Mouse (Mus musculus): ENCODE measurements around the gene Asgr1. TPM values are rescaled to one million over a fixed set of nuclear protein-coding genes. Genes with fewer than 3 reads are reported as not detected.
"Not testable (repeated sequence)": the region's sequence is repeated elsewhere in the genome, so short reads cannot be mapped to it uniquely, and the experiment has no call there.

Asgr1 gene
- 0.93 and 1.1 TPM in 2 replicates for polyA plus RNA-seq (2015; fragmentation: Nextera tagmentation; extraction: Ambion mirVana)

DNA sequence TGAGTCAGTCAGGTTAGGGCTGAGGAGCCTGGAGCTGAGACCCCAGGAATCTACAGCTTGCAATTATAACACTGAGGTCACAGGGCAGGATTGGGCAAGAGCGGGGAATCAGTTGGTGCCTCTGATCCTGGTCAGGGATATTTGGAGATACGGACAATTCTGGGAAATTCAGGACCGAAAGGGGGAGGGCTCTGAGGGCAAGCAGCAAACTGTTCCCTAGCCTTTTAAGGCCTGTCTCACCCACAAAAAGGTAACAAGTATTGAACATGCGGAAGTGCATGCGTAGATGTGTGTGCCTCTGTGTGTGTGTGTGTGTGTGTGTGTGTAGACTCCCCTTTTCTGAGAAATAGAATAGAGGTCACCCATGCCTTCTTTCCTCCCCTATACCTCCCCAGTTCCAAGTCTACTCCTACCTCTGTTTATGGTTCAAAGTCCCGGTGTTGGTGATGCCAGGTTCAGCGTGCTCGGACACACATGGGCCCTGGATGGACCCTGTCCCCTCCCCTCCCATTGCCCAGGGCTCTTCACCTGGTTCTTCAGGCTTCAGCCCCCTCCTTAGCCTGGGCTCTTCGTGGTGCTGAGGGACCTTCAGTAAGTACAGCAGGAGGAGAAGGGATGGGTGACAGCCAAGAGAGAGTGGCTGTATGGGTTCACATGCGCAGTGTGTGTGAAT is at the start of gene Asgr1:
Gene Asgr1, plus strand, starts transcription at position 188 of the 673 bp plus-strand sequence.
- Histone ChIP-seq H3K4me3 (no peak within 1 kb of the TSS), H3K9me3 (no peaks in the 10 kb centered on the region), H3K4me1 (peaks cover 11% of the 10 kb centered on the region), H3K27ac (no peak within 1 kb of the TSS), H3K9ac (no peak within 1 kb of the TSS), H3K27me3 (0 out of 2 replicates have a peak, but pooled peaks cover 8% of the 10 kb centered on the region), H3K4me2 (no peak within 1 kb of the TSS), H3K36me3 (no peaks in the 10 kb centered on the region)
- WGBS = 81% methylated on average over 10 of the region's 10 CpGs
- ATAC-seq (ENCODE audit: insufficient number of reproducible peaks, low FRiP score, low TSS enrichment, low read depth) = no peak

- H3K4me2 ChIP-seq = no peak overlapping the region
- no peak overlapping the region for H3K27ac ChIP-seq
- H3K27me3 ChIP-seq = no peaks in the 10 kb centered on the region
- H3K36me3 ChIP-seq = peaks cover 67% of the 10 kb centered on the region
- 59% methylated on average over 4 of the region's 5 CpGs for WGBS
- peaks cover 33% of the 10 kb centered on the region for H3K4me1 ChIP-seq
- ATAC-seq (ENCODE audit: insufficient number of reproducible peaks, low FRiP score, low TSS enrichment, low read depth) = no peak
- no peak overlapping the region for H3K9ac ChIP-seq
- H3K4me3 ChIP-seq = no peak overlapping the region
- H3K9me3 ChIP-seq = no peaks in the 10 kb centered on the region
Measured at GRCm38 (mm10) chr11:70005521-70005920, 48.4 kb upstream of the Asgr1 start.

DNA sequence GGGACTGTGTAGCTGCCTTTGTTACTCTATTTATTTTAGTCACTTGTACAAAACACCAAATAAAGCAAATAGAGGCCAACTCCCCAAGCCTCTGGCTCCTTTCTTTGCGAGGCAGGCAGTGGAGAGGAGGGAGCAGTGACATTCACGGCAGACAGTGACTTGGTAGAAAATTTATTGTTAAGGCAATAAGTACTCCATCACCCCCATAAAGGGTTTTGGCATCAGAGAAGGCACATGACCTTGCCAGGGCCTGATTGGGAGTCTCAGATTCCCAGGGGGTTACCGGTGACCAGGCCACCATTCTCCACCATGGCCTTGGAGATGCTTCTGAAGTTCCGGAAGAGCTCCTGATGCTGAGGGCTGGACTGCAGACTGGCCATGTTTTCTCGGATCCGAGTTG is 43.9 kb upstream of the Asgr1 start:
- 92% methylated on average over 6 of the region's 6 CpGs for WGBS

DNA sequence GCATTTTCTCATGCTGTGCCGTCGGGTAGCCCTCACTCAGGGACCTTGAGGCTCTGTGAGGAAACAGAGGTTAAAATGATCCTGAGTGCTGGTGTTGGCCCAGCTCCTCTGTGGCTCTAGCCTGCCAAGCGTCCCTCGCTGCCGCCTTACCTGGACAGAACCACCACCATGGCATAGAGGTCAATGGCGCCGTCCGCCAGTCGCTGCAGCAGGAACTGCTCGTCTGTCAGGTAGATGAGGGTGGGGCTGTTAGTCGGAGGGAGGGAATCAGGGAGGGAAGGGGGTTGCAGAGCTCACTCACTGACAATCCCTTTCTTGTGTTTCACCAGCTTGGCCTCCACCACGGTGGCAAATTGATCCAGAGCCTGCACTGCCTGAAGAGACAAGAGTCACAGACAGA is 43.3 kb upstream of the Asgr1 start:
- Histone ChIP-seq H3K27me3 (no peaks in the 10 kb centered on the region), H3K4me3 (no peak overlapping the region), H3K27ac (no peak overlapping the region), H3K4me1 (peaks cover 12% of the 10 kb centered on the region), H3K4me2 (no peak overlapping the region), H3K9me3 (no peaks in the 10 kb centered on the region), H3K9ac (no peak overlapping the region), H3K36me3 (peaks cover 86% of the 10 kb centered on the region)
- ATAC-seq (ENCODE audit: insufficient number of reproducible peaks, low FRiP score, low TSS enrichment, low read depth) = no peak
- WGBS = 88% methylated on average over 12 of the region's 12 CpGs

More for the DNA sequence above, 43.9 kb upstream of the Asgr1 start:
- no peak for ATAC-seq (ENCODE audit: insufficient number of reproducible peaks, low FRiP score, low TSS enrichment, low read depth)
- no peaks in the 10 kb centered on the region for H3K27me3 ChIP-seq
- H3K27ac ChIP-seq = no peak overlapping the region
- H3K4me1 ChIP-seq = peaks cover 12% of the 10 kb centered on the region
- peaks cover 91% of the 10 kb centered on the region for H3K36me3 ChIP-seq
- H3K9me3 ChIP-seq = no peaks in the 10 kb centered on the region
- no peak overlapping the region for H3K4me2 ChIP-seq
- no peak overlapping the region for H3K4me3 ChIP-seq
- H3K9ac ChIP-seq = no peak overlapping the region

DNA sequence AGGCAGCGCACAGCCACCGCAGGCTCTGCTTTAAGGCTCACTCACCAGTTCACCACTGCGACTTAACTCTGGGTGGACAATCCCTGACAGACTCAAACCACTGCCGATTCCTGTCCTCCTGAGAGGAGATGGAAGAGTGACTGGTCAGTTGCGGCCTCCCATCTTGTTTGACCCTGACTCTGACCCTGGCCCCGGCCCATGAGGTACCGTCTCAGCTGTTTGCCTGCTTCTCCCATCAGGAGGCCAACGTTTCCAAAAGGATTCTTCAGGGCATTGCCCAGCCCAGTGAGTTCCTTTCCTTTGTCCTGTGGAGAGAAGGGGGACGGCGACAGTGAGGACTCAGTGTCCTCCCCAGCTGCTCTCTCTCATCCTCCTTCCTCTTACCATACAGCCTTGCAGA is 42.9 kb upstream of the Asgr1 start:
- no peak overlapping the region for H3K9ac ChIP-seq
- H3K4me1 ChIP-seq = peaks cover 12% of the 10 kb centered on the region
- no peak overlapping the region for H3K27ac ChIP-seq
- H3K9me3 ChIP-seq = no peaks in the 10 kb centered on the region
- H3K4me2 ChIP-seq = no peak overlapping the region
- H3K36me3 ChIP-seq = peaks cover 82% of the 10 kb centered on the region
- H3K27me3 ChIP-seq = no peaks in the 10 kb centered on the region
- ATAC-seq (ENCODE audit: insufficient number of reproducible peaks, low FRiP score, low TSS enrichment, low read depth) = no peak
- WGBS = 90% methylated on average over 10 of the region's 10 CpGs
- no peak overlapping the region for H3K4me3 ChIP-seq

DNA sequence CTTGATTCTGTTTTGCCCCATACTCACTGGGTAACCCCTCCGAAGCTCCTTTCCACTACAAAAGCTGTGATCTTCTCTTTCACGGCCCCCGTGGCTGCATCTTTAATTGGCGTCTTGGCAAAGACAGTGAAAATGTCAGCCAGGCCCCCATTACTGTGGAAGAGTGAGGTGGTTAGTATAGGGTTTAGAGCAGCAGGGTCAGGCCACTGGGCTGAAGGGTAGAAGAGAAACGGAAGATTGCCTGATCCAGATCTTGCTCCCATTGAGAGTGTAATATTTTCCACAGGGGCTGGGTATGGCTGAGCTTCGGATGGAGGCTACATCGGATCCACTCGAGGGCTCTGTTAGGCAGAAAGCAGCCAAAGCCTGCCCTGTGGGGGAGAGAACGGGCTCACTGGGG is 41.0 kb upstream of the Asgr1 start:
- no peaks in the 10 kb centered on the region for H3K9me3 ChIP-seq
- no peak overlapping the region for H3K9ac ChIP-seq
- ATAC-seq (ENCODE audit: insufficient number of reproducible peaks, low FRiP score, low TSS enrichment, low read depth) = no peak
- no peak overlapping the region for H3K4me2 ChIP-seq
- no peak overlapping the region for H3K4me3 ChIP-seq
- peaks cover 63% of the 10 kb centered on the region for H3K36me3 ChIP-seq
- WGBS = 86% methylated on average over 9 of the region's 9 CpGs
- peaks cover 21% of the 10 kb centered on the region for H3K4me1 ChIP-seq
- H3K27ac ChIP-seq = no peak overlapping the region
- H3K27me3 ChIP-seq = no peaks in the 10 kb centered on the region

DNA sequence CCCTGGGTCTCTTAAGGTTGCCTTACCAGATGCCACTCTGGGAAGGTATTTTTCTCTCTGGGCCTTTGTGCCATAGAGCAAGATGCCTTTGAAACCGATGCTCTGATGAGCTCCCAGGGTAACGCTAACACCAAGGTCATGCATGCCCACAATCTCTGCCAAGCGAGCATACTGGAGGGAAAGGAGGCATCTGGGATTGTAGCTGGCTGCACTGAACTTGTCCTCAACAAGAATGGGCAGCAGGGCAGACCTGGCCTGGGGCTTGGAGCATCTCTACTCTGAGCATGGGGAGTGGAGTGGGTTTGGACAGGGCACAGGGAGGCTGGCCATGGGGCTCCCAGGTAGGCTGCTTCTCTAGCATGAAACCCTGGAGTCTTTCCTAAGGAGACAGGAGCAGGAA is 40.5 kb upstream of the Asgr1 start:
- H3K36me3 ChIP-seq = peaks cover 58% of the 10 kb centered on the region
- no peak overlapping the region for H3K9ac ChIP-seq
- peaks cover 23% of the 10 kb centered on the region for H3K4me1 ChIP-seq
- no peak overlapping the region for H3K4me3 ChIP-seq
- no peaks in the 10 kb centered on the region for H3K9me3 ChIP-seq
- H3K27me3 ChIP-seq = no peaks in the 10 kb centered on the region
- WGBS = 90% methylated on average over 3 of the region's 3 CpGs
- no peak overlapping the region for H3K4me2 ChIP-seq
- no peak for ATAC-seq (ENCODE audit: insufficient number of reproducible peaks, low FRiP score, low TSS enrichment, low read depth)
- no peak overlapping the region for H3K27ac ChIP-seq

DNA sequence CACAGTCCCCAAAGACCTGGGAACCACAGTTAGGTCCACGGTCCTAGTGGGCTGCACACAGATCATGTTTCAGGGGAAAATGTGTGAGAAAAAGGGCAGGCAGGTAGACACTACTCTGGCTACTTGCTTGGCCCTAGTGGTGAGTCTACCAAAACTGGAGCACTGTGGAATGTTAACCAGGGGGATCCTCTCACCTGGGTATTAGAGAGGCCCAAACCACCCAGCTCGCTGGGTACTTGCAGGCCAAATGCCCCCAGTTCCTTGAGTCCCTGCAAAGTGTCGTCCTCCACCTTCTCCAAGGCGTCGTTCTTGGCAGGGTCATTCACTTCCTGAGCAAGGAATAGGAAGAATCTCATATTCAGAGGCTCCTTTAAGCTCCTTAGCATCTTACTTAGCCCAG is 39.8 kb upstream of the Asgr1 start:
- peaks cover 51% of the 10 kb centered on the region for H3K36me3 ChIP-seq
- no peak overlapping the region for H3K9ac ChIP-seq
- no peak overlapping the region for H3K27ac ChIP-seq
- no peak overlapping the region for H3K4me3 ChIP-seq
- peaks cover 30% of the 10 kb centered on the region for H3K4me1 ChIP-seq
- no peak for ATAC-seq (ENCODE audit: insufficient number of reproducible peaks, low FRiP score, low TSS enrichment, low read depth)
- WGBS = 49% methylated on average over 5 of the region's 5 CpGs
- no peaks in the 10 kb centered on the region for H3K9me3 ChIP-seq
- no peaks in the 10 kb centered on the region for H3K27me3 ChIP-seq
- H3K4me2 ChIP-seq = 0 out of 2 replicates have a peak overlapping the region, but pooled peaks have one; percentile 81

GRCm38 (mm10) chr11:70014880-70015558 is 38.9 kb upstream of the Asgr1 start, which contains the start of gene Acadvl:
Gene Acadvl (minus strand): TSS chr11:70015411.
- Histone ChIP-seq H3K4me3 (peak within 1 kb of the TSS; percentile 67), H3K9ac (peak within 1 kb of the TSS; percentile 56), H3K36me3 (peaks cover 42% of the 10 kb centered on the region), H3K27ac (peak within 1 kb of the TSS; percentile 74), H3K4me1 (peaks cover 39% of the 10 kb centered on the region), H3K4me2 (peak within 1 kb of the TSS; percentile 81), H3K9me3 (no peaks in the 10 kb centered on the region), H3K27me3 (no peaks in the 10 kb centered on the region)
- ATAC-seq (ENCODE audit: insufficient number of reproducible peaks, low FRiP score, low TSS enrichment, low read depth) = peak; percentile 69; the same call in 1 of the 2 replicates
- WGBS = 1% methylated on average over 35 of the region's 35 CpGs

DNA sequence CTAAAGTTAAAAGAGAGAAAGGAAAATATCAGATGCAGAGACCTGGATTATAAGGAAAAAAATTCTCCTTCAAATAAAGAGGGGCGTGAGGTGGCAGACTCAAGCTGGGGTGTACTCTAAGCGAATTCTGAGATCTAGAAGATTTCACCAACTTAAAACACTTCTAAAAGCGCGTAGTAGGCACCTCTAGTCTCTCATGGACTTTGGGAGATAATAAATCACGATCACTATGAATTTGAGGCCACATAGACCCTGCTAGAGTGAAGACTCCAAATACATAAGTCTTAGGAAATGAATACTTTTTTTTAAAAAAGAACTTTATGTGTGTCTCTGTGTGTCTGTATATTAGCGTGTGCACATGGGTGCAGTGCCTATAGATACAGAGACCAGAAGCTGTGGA is 38.2 kb upstream of the Asgr1 start:
- Histone ChIP-seq H3K36me3 (peaks cover 35% of the 10 kb centered on the region), H3K27me3 (no peaks in the 10 kb centered on the region), H3K9ac (peak overlapping the region; percentile 56; the same call in 1 of the 2 replicates), H3K9me3 (no peaks in the 10 kb centered on the region), H3K4me3 (no peak overlapping the region), H3K27ac (no peak overlapping the region), H3K4me1 (peaks cover 46% of the 10 kb centered on the region), H3K4me2 (peak overlapping the region; percentile 81)
- 60% methylated on average over 6 of the region's 6 CpGs for WGBS
- no peak for ATAC-seq (ENCODE audit: insufficient number of reproducible peaks, low FRiP score, low TSS enrichment, low read depth)

DNA sequence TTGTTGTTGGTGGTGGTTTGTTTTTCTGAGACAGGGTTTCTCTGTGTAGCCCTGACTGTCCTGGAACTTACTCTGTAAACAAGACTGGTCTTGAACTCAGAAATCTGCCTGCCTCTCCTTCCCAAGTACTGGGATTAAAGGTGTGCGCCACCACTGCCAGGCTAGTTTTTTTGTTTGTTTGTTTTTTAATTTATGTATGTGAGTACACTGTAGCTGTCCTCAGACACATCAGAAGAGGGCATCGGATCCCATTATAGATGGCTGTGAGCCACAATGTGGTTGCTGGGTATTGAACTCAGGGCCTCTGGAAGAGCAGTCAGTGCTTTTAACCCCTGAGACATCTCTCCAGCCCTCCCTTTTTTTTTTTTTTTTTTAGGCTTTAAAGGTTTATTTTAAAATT is 37.7 kb upstream of the Asgr1 start:
- H3K4me3 ChIP-seq; H3K27me3 ChIP-seq; H3K4me2 ChIP-seq; H3K27ac ChIP-seq; ATAC-seq (ENCODE audit: insufficient number of reproducible peaks, low FRiP score, low TSS enrichment, low read depth); H3K9me3 ChIP-seq; H3K9ac ChIP-seq: not testable (repeated sequence)
- WGBS = 80% methylated on average over 2 of the region's 2 CpGs
- Histone ChIP-seq H3K4me1 (peaks cover 51% of the 10 kb centered on the region), H3K36me3 (peaks cover 30% of the 10 kb centered on the region)

- no peaks in the 10 kb centered on the region for H3K9me3 ChIP-seq
- WGBS = 85% methylated on average over 3 of the region's 3 CpGs
- peaks cover 25% of the 10 kb centered on the region for H3K36me3 ChIP-seq
Measured at GRCm38 (mm10) chr11:70016669-70017068, 37.2 kb upstream of the Asgr1 start, which contains the start of gene Dlg4. Gene Dlg4 (plus strand): TSS chr11:70016942.

More at GRCm38 (mm10) chr11:70016669-70017068, 37.2 kb upstream of the Asgr1 start, which contains the start of gene Dlg4:
- H3K9ac ChIP-seq = peak within 1 kb of the TSS; percentile 34; the same call in 1 of the 2 replicates
- peaks cover 56% of the 10 kb centered on the region for H3K4me1 ChIP-seq
- ATAC-seq (ENCODE audit: insufficient number of reproducible peaks, low FRiP score, low TSS enrichment, low read depth) = no peak
- peak within 1 kb of the TSS; percentile 90 for H3K4me2 ChIP-seq
- H3K27ac ChIP-seq = peak within 1 kb of the TSS; percentile 95
- peak within 1 kb of the TSS; percentile 68 for H3K4me3 ChIP-seq
- H3K27me3 ChIP-seq = no peaks in the 10 kb centered on the region

Data from limb, embryonic 15.5 days (tissue).